Mouse (Mus musculus): ENCODE data around the gene St6gal1. TPM values are rescaled to one million over a fixed set of nuclear protein-coding genes. Genes with fewer than 3 reads are reported as not detected.
A peak's percentile ranks its signal among the peaks of the same experiment; 100 is the strongest.

St6gal1 gene
- total RNA-seq, 2 experiments from 2014 or later: 1.8 TPM; not detected in 1

GRCm38 (mm10) chr16:23269984-23270912 lies 45.7 kb downstream of the St6gal1 start:
- ATAC-seq (replicated peaks; ENCODE audit: poor library complexity, severe bottlenecking): no peak

GRCm38 (mm10) chr16:23270913-23271253 lies 46.3 kb downstream of the St6gal1 start:
- no peak for ATAC-seq (replicated peaks; ENCODE audit: poor library complexity, severe bottlenecking)

DNA sequence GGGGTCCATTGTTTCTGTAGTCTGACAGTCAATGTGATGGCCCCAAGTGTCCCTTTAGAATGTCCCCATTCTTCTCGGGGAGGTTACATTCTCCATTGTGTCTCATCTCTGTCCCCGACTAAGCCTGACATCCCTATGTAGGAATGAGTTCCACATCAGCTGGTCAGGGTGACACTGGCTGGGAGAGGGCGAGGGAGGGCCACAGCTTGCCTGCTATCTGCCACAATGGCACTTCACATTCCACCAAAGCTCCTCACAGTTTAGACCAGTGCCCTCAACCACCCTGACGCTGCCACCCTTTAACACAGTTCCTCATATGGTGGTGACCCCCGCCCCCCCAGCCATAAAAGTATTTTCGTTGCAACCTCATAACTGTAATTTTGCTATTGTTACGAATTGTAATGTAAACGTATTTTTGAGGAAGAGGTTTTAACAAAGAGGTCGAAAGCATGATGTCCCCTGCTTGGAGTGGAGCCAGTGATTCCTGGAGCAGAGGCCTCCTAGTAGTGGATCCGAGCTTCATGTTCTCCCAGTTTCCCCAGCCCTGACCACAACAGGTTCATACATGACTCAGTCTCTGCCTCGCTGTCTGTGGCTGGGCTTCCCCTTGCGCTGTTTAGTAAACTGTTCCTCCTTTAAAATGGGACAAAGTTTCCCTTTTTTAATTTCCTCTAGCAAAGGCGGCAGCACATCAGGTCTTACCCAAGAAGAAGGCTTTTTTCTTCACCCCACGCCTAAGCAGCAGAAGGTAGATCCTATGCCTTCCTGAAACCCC lies 47.4 kb downstream of the St6gal1 start:
- ATAC-seq (replicated peaks; ENCODE audit: poor library complexity, severe bottlenecking): peak; percentile 84

- peak; percentile 27 for ATAC-seq (replicated peaks; ENCODE audit: poor library complexity, severe bottlenecking)
Observed at GRCm38 (mm10) chr16:23272521-23273230, 48.1 kb downstream of the St6gal1 start.

GRCm38 (mm10) chr16:23274005-23274404 lies 49.5 kb downstream of the St6gal1 start:
- no peak for ATAC-seq (replicated peaks; ENCODE audit: poor library complexity, severe bottlenecking)

GRCm38 (mm10) chr16:23274606-23275310 lies 50.2 kb downstream of the St6gal1 start:
- ATAC-seq (replicated peaks; ENCODE audit: poor library complexity, severe bottlenecking): no peak

DNA sequence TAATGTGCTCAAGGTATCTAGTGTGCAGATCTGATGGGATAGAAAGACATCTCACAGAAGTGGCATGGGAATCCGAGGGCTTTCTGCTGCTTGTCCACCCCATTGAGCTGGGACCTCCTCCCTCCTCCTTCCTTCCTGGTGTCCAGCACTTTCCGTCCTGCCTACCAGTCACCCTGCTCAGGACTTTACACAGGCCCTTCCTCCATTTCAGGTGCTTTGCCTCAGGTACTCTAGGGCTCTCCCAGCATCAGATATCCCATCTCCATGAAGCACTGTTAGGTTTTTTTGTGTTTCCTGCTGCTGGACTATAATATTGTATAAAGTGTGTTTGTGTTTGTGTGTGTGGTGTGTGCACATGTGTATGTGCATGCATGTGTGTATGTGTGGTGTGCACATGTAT lies 51.1 kb downstream of the St6gal1 start:
- ATAC-seq (replicated peaks; ENCODE audit: poor library complexity, severe bottlenecking): no peak

GRCm38 (mm10) chr16:23279879-23280741 lies 55.6 kb downstream of the St6gal1 start:
- ATAC-seq (replicated peaks; ENCODE audit: poor library complexity, severe bottlenecking): peak; percentile 90

DNA sequence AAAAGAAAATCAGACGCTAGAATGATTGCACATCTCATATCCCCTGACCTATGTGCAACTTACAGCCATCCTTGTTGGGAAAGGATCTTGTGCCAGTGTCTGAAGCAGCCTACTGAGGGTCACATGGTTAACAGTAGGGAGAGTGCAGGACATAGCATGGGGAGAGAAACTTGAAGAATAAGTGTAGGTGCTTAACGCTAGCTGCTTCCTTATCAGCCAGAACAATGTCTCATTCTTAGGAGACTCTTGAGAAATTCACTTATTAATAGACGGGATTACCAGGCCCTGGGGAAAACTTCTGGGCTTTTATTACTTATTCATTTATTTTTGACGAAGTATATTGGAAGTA lies 56.2 kb downstream of the St6gal1 start:
- ATAC-seq (replicated peaks; ENCODE audit: poor library complexity, severe bottlenecking): peak; percentile 29

DNA sequence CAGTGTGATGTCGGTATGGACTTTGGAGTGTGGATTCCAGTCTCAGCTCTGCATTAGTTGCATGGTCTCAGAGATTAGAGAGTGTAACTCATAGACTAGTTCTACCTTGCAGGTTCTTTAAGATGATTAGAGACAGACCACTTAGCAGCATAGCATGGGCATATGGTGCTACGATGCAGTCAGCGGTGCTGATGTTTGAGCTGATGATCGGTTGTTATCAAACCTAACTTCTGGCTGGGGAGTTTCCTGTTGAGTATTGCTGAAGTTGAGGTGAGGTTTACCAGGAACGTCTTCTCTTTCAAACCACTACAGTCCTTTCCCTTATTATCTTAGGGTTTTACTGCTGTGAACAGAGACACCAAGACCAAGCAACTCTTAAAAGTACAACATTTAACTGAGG lies 57.7 kb downstream of the St6gal1 start:
- no peak for ATAC-seq (replicated peaks; ENCODE audit: poor library complexity, severe bottlenecking)

- peak; percentile 23 for ATAC-seq (replicated peaks; ENCODE audit: poor library complexity, severe bottlenecking)
Observed at GRCm38 (mm10) chr16:23282941-23283340, 58.4 kb downstream of the St6gal1 start.

DNA sequence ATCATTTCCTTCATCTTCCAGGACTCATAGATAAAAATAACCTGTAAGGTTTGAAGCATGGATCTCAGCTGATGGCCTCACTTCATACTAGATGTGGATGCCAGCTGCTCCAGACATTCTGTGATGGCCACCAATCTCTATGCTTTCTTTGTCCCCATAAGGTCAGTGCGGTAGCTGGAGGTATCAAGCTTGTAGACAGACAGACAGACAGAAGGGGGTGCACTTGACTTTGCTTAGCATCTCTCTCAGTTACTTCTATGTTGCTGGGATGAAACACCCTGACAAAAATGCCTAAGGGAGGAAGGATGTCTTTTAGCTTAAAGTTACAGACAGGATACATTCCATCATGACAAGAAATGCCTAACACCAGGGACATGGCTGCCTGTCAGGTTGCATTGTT lies 59.1 kb downstream of the St6gal1 start:
- no peak for ATAC-seq (replicated peaks; ENCODE audit: poor library complexity, severe bottlenecking)

DNA sequence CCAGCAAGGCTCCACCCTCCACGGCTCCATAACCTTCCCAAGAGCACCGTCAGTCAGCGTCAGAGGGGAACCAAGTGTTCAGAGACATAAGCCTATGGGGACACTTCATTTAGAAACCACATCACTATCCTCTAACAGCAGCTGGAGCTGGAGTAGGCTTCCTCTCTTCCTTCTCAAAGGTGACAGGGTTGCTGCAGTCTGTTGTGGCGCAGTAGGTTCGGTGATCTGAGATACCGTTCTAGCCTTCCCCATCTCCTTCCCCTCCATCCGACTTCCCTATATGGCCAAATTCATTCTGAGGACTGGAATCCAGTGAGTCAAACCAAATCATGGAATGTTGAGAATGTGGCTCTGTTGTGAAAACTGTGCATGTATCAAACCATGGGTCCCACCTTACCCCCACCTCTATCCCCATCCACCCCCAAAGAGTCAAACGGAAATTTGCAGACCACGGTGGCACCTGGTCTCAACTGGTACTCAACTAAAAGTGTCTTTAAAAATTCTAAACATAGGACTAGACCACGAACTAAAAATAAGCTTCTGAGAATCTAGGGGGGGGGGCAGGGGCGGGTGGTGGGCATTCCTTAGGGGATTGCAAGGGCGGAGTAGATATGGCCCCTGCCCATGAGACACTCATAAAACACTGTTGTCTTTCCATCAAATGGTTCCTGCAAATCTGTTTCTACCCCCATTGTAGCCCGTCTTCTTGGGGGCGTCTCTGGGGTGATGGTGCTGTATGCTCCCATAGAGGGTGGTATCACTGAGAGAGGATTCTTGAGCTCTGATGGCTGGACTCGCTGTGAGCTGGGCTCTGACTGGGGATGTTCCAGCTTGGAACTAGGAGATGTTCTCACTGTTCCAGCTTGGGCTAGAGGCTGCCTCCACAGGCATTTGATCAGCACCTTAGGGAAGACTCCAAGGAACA lies 60.2 kb downstream of the St6gal1 start:
- peak; percentile 21 for ATAC-seq (replicated peaks; ENCODE audit: poor library complexity, severe bottlenecking)

DNA sequence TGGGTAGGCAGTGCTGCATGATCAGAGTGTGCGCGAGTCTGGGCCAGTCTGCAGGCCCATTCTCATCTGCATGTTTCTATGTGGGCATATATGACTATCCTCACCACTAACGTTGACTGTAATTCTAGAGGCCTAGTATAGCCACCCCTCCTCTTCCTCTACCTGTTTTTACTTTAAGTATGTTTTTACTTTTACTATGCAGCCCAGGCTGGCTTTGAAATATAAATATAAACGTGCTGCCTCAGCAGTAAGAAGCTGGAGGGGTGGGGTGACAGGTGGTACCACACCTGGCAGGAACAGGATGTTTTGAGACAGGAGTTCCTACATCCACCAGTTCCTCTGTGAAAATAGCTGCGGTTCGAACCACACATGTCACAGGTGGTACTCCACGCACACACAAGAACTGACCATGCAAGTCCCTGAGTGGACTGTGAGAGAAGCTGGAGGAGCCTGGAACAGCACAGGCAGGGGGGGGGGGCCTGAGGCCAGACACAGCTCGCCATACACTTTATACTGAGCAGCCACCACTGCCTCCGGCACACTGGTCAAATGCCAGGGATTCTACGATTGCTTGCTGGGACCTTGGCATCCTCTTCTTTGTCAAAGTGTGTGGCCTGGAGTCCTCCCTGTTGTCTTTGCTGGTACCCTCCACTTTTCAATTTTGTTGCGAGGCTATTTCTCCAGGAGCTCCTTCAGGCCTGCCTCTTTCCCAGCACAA lies 62.0 kb downstream of the St6gal1 start:
- no peak for ATAC-seq (replicated peaks; ENCODE audit: poor library complexity, severe bottlenecking)

- ATAC-seq (replicated peaks; ENCODE audit: poor library complexity, severe bottlenecking): peak; percentile 81
Observed at GRCm38 (mm10) chr16:23287312-23288040, 62.9 kb downstream of the St6gal1 start.

- ATAC-seq (replicated peaks; ENCODE audit: poor library complexity, severe bottlenecking): no peak
Observed at GRCm38 (mm10) chr16:23288103-23288502, 63.6 kb downstream of the St6gal1 start.

- no peak for ATAC-seq (replicated peaks; ENCODE audit: poor library complexity, severe bottlenecking)
Observed at GRCm38 (mm10) chr16:23289424-23289823, 64.9 kb downstream of the St6gal1 start.

Measured in granulocyte monocyte progenitor cell, adult 5-6 weeks (primary cell).